Mouse (Mus musculus): ENCODE results near the gene Dlgap1. TPM values are rescaled to one million over a fixed set of nuclear protein-coding genes. Genes with fewer than 3 reads are reported as not detected.

The Dlgap1 gene
- polyA plus RNA-seq, 1 experiment from 2014 or later = 2.4 TPM

DNA sequence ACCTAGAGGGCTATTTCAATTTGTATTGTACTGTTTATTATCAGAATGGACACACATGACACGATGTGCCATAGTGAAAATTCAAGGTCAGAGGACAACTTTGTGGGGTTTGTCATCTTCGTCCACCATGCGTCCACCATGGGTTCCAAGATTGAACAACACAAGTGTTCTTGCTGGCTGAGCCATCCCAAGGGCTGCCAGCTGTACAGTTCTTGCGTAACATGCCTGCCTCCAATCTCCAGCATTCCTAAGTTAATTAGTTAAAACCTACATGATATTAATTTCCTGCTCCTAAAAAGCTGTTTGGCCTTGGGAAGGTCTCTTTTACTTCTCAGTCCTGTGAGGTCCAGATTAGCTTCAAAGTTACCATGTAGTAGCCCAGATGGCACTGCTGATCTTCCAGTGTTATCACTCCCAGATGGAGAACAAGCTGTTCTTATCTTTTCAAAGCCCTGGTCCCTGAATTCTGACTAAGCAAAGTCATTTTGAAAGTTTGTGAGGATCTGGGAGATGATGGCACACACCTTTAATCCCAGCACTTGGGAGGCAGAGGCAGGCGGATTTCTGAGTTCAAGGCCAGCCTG lies 775.8 kb downstream of the Dlgap1 start:
- no peak overlapping the region for H3K4me3 ChIP-seq
- no peak for DNase-seq (ENCODE audit: low spot score)
- H3K27ac ChIP-seq = no peak overlapping the region
- no peaks in the 10 kb centered on the region for H3K9me3 ChIP-seq
- peaks cover 14% of the 10 kb centered on the region for H3K27me3 ChIP-seq (ENCODE audit: insufficient read depth, poor library complexity, severe bottlenecking)
- H3K4me1 ChIP-seq (replicated peaks) = peaks cover 48% of the 10 kb centered on the region
- H3K36me3 ChIP-seq = no peaks in the 10 kb centered on the region
- whole genome bisulfite sequencing = 93% methylated on average over 5 of the region's 5 CpGs

GRCm38 (mm10) chr17:70745385-70745784 lies 776.5 kb downstream of the Dlgap1 start:
- 67% methylated on average over 6 of the region's 6 CpGs for WGBS
- peaks cover 48% of the 10 kb centered on the region for H3K4me1 ChIP-seq (replicated peaks)
- no peak for DNase-seq (ENCODE audit: low spot score)
- no peaks in the 10 kb centered on the region for H3K36me3 ChIP-seq
- H3K9me3 ChIP-seq = no peaks in the 10 kb centered on the region
- no peak overlapping the region for H3K4me3 ChIP-seq
- peaks cover 18% of the 10 kb centered on the region for H3K27me3 ChIP-seq (ENCODE audit: insufficient read depth, poor library complexity, severe bottlenecking)
- H3K27ac ChIP-seq = no peak overlapping the region

- peaks cover 20% of the 10 kb centered on the region for H3K27me3 ChIP-seq (ENCODE audit: insufficient read depth, poor library complexity, severe bottlenecking)
- no peaks in the 10 kb centered on the region for H3K36me3 ChIP-seq
- peaks cover 60% of the 10 kb centered on the region for H3K4me1 ChIP-seq (replicated peaks)
- peak overlapping the region; percentile 46 for H3K27ac ChIP-seq
- H3K4me3 ChIP-seq = no peak overlapping the region
- DNase-seq (ENCODE audit: low spot score) = no peak
- 34% methylated on average over 9 of the region's 9 CpGs for WGBS
- no peaks in the 10 kb centered on the region for H3K9me3 ChIP-seq
These were observed 777.7 kb downstream of the Dlgap1 start for GRCm38 (mm10) chr17:70746379-70747079.

DNA sequence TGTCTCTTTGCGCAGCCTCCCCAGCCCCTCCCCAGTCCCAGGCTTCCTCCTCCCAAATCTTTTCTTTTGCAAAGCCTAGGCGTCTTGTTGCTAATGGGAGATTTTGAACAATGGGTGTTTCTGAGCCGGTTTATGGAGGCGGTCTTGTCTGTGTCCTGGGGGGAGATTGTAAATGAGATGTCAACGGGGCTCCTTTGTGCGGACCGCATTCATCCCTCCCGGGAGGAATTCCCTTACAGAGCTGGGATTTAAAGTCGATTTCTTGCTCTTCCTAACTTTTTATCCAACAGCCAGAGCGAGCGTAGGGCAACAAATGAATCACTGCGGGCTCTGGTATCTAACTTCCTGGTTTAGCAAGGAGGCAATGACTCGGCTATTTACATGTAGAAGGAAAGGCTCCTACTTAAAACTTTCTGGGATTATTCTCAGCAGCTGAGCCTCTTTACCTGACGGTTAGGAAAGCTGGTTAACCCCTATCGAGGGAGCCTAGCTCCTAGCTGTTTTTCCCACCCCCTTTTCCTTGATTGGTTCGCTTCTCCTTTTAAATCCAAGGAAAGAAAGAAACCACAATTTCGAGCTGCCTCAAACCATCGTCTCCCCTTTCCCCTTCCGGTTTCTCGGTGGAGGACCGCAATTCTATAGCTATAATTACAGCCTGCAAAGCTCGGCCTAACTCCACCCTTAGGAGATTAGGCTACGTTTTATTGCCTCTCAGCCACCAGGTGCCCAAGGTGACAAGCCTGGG lies 779.0 kb downstream of the Dlgap1 start:
- peaks cover 27% of the 10 kb centered on the region for H3K27me3 ChIP-seq (ENCODE audit: insufficient read depth, poor library complexity, severe bottlenecking)
- H3K4me3 ChIP-seq = peak overlapping the region; percentile 45
- no peaks in the 10 kb centered on the region for H3K36me3 ChIP-seq
- H3K9me3 ChIP-seq = no peaks in the 10 kb centered on the region
- 0% methylated on average over 23 of the region's 23 CpGs for WGBS
- peak overlapping the region; percentile 89 for H3K27ac ChIP-seq
- peaks cover 61% of the 10 kb centered on the region for H3K4me1 ChIP-seq (replicated peaks)
- DNase-seq (ENCODE audit: low spot score) = peak; percentile 74

DNA sequence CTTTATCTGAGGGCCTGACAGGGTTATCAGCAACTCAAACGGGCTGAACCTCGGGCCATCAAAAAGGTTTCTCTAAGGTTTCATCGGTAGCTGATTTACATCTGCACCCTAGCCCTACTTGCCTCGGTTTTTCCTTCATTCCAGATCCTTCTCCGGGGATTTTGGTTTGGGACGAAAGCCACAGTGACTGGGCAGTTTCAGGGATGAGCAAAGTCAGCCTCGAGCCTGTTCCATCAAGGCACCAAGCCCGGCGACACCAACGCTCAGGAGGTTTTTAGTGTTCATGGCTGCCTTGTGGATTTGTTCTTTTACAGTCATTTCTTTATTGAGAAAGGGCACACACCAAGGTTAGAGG lies 779.6 kb downstream of the Dlgap1 start:
- H3K4me3 ChIP-seq = peak overlapping the region; percentile 45
- 4% methylated on average over 10 of the region's 10 CpGs for WGBS
- peaks cover 57% of the 10 kb centered on the region for H3K4me1 ChIP-seq (replicated peaks)
- peak overlapping the region; percentile 89 for H3K27ac ChIP-seq
- no peaks in the 10 kb centered on the region for H3K36me3 ChIP-seq
- peaks cover 32% of the 10 kb centered on the region for H3K27me3 ChIP-seq (ENCODE audit: insufficient read depth, poor library complexity, severe bottlenecking)
- no peak for DNase-seq (ENCODE audit: low spot score)
- H3K9me3 ChIP-seq = no peaks in the 10 kb centered on the region

DNA sequence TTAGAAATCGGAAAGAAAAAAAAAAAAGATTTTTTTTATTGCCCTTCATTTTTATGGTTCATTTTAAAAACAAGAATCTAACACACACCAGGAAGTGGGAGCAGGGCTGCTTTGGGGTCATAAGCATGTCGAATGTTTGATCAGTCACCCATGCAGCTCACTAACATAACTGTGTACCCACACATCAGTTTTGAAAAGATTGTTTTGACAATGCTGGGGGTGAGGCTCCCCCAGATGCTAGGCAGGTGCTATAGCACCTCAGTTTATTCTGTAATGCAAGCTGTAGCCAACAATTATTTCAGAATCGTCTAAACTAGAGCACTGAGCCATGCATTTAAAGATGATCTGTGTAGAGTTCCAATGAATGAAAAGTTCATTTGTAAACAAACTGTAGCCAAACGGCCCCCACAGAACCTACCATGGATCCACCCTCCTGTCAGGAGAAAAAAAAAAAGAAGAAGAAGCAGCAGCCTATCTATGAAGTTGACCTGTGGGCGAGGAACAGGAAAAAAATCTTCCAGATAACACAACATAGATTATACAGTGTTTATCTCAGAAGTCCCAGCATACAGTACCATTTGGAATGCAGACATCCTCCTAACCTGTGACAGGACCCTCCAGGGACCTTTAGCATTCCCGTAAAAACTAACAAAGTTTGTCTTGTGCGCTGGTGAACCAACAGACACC lies 780.2 kb downstream of the Dlgap1 start:
- Histone ChIP-seq H3K27me3 (ENCODE audit: insufficient read depth, poor library complexity, severe bottlenecking) (peaks cover 39% of the 10 kb centered on the region), H3K4me1 (replicated peaks) (peaks cover 59% of the 10 kb centered on the region), H3K4me3 (no peak overlapping the region), H3K36me3 (no peaks in the 10 kb centered on the region), H3K9me3 (no peaks in the 10 kb centered on the region), H3K27ac (peak overlapping the region; percentile 29; the same call in 1 of the 2 replicates)
- 43% methylated on average over 7 of the region's 7 CpGs for WGBS
- no peak for DNase-seq (ENCODE audit: low spot score)

DNA sequence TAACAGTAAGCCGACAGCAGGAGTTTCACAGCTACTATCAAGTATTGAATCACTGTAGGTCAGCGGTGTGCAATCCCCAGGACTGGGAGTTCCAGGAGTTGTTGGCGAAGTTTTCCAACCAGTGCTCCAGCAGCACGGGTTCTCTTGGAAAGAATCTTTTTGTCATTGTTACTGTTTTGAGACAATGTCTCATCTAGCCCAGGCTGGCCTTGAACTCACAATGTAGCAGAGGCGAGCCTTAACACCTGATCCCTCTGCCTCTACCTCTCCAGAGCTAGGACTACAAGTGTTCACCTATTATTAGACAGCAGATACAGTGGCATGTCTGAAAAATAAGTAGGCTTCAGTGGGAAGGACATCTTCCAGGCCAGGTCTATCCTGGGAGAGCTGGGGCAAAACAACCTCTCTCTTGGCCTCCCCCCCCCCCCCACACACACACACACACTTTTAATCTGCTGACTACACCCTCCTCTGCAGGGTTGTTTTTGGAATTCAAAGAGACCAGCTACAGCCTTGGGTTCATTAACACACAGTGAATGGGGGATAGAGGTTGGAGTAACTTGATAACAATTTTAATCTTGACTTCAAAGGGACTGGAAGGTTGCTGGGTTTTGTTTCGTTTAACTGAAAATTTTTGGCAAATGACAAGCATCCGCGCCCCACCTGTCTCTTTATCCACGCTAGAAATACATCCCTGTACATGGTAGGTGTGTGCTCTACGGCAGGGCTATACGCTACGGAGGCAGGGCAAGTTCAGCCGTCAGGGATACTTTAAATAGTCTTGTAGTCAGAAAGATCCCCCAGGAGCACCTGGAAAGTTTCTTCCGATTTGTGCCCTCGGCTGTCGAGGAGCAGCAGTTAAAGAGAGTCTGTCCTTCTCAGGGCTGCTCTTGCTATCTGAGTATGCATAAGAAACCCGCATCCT lies 781.6 kb downstream of the Dlgap1 start:
- WGBS = 39% methylated on average over 17 of the region's 17 CpGs
- no peaks in the 10 kb centered on the region for H3K36me3 ChIP-seq
- peaks cover 64% of the 10 kb centered on the region for H3K4me1 ChIP-seq (replicated peaks)
- peak overlapping the region; percentile 88 for H3K27ac ChIP-seq
- no peak for DNase-seq (ENCODE audit: low spot score)
- H3K4me3 ChIP-seq = peak overlapping the region; percentile 51
- peaks cover 45% of the 10 kb centered on the region for H3K27me3 ChIP-seq (ENCODE audit: insufficient read depth, poor library complexity, severe bottlenecking)
- H3K9me3 ChIP-seq = no peaks in the 10 kb centered on the region

DNA sequence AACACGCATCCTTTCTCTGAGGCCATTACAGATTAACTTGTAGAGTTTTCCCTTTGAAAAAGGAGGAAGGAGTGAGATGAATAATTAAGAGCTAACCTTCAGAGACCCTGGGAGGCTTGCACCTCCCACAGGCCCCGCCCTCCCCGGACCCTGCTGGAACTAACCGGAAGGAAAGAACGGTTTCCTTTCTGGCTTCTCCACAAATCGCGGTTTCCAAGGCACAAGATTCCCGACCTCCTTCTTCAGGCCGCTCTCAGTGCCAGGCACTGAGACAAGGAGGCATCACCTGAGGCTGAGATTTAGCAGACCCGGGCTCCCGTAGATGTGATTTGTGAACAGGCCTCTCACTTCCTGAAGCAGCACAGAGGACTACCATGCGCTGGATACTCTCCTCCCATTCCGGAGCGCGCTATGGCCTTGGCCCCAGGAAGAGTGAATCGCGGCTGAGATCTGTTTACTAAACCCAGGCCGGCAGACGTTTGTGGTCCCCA lies 782.3 kb downstream of the Dlgap1 start:
- WGBS = 2% methylated on average over 19 of the region's 19 CpGs
- Histone ChIP-seq H3K4me1 (replicated peaks) (peaks cover 65% of the 10 kb centered on the region), H3K36me3 (no peaks in the 10 kb centered on the region), H3K9me3 (no peaks in the 10 kb centered on the region), H3K4me3 (peak overlapping the region; percentile 51), H3K27me3 (ENCODE audit: insufficient read depth, poor library complexity, severe bottlenecking) (peaks cover 40% of the 10 kb centered on the region), H3K27ac (peak overlapping the region; percentile 88)
- DNase-seq (ENCODE audit: low spot score) = peak; percentile 70

DNA sequence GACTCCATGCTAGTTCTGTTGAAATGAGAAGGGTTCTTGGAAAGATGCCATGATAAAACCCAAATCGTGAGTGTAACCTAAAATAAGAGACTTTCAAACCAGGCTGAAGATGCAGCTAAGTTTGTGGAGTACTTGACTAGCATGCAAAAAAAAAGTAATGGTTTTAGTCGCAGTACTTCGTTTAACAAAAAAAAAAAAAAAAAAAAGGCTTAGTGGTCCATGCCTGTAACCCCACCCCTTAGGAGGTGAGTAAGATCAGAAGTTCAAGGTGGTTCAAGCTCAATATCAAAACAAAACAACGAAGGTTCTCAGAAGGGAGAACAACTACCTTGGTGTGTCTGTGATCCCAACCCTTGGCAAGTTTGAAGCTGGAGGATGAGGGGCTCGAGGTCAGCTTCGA lies 782.8 kb downstream of the Dlgap1 start:
- H3K36me3 ChIP-seq = no peaks in the 10 kb centered on the region
- WGBS = 54% methylated on average over 6 of the region's 6 CpGs
- peaks cover 61% of the 10 kb centered on the region for H3K4me1 ChIP-seq (replicated peaks)
- no peak for DNase-seq (ENCODE audit: low spot score)
- H3K4me3 ChIP-seq = peak overlapping the region; percentile 51
- peak overlapping the region; percentile 88 for H3K27ac ChIP-seq
- peaks cover 40% of the 10 kb centered on the region for H3K27me3 ChIP-seq (ENCODE audit: insufficient read depth, poor library complexity, severe bottlenecking)
- no peaks in the 10 kb centered on the region for H3K9me3 ChIP-seq

DNA sequence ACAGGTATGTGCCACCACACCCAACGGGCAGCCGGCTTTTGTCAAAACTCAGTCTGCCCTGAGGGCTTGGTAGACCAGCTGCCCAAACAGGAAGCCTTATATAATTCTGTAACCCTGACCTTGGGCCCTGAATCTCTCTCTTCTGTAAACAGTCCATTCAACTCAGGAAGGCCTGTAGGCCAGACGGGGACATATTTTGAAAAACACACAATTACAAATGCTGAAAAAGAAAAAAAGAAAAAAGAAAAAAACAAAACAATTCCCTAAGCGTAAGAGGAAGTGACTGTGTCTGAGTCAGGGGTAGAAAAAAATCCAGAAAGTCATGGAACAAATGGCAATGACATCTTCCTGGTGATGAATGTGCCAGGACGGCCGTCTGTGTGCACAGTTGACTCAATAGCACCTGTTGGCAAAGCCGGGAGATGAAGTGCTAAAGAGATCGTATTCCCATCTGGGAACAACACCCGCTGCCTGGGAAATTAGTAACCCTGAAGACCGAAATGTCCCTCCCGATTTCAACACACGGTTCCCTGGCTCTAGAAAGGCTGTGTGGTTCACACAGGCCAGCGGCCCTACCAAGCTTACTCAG lies 784.7 kb downstream of the Dlgap1 start:
- 76% methylated on average over 13 of the region's 13 CpGs for WGBS
- H3K9me3 ChIP-seq = no peaks in the 10 kb centered on the region
- H3K4me1 ChIP-seq (replicated peaks) = peaks cover 44% of the 10 kb centered on the region
- peaks cover 40% of the 10 kb centered on the region for H3K27me3 ChIP-seq (ENCODE audit: insufficient read depth, poor library complexity, severe bottlenecking)
- H3K36me3 ChIP-seq = no peaks in the 10 kb centered on the region
- no peak for DNase-seq (ENCODE audit: low spot score)
- H3K4me3 ChIP-seq = no peak overlapping the region
- H3K27ac ChIP-seq = no peak overlapping the region

DNA sequence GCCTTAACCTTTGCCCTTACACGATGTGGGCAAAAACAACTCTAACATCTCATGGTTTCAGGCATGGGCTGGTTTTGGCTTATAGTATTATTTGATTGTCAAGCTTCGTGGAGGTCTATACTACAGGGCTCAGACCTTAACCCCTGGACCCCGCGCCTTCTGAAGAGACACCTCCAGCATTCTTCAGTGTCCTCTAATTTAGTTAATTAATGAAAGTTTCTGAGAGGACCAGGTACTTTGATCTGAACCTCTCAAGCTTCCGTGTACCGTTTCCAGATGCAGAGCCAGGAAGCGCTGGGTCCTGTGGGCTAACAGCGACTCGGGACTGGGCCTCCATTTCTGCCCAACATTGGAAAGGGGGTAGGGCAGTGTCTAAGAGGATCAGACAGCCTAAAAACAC lies 785.2 kb downstream of the Dlgap1 start:
- DNase-seq (ENCODE audit: low spot score) = no peak
- H3K4me3 ChIP-seq = no peak overlapping the region
- WGBS = 83% methylated on average over 9 of the region's 9 CpGs
- H3K27me3 ChIP-seq (ENCODE audit: insufficient read depth, poor library complexity, severe bottlenecking) = peaks cover 38% of the 10 kb centered on the region
- peak overlapping the region; percentile 87; the same call in 1 of the 2 replicates for H3K27ac ChIP-seq
- H3K36me3 ChIP-seq = no peaks in the 10 kb centered on the region
- peaks cover 39% of the 10 kb centered on the region for H3K4me1 ChIP-seq (replicated peaks)
- no peaks in the 10 kb centered on the region for H3K9me3 ChIP-seq
